Mouse (Mus musculus): ENCODE data around the gene Mgst2.

DNA sequence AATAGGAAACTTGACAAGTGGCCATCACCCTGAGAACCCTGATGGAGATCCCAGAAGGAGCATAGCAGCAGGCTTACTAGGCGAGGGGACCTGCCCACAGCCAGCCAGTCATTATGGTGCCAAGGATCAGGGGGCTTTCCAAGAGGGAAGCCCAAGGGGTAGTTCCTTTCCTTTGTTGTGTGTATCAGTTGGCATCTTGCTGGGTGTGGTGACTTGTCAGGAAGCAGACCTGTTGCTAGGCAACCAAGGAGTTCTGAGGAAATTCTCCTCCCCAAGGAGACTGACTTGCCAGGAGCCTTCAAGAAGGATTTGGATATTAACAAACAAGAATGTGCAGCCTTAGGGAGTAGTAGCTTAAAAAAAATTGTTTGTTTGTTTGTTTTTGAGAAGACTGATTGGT, 25.7 kb upstream of the Mgst2 start:
- no peak for TF ChIP-seq CTCF (IDR thresholded peaks at IDR 0.05; ENCODE audit: borderline replicate concordance, insufficient read depth, low read depth, low read length)
- no peak for TF ChIP-seq POLR2A (IDR thresholded peaks at IDR 0.05; ENCODE audit: borderline replicate concordance, insufficient read depth, low read length)

Data from cerebellum, adult 2 months (tissue).